Mouse (Mus musculus) left cerebral cortex, adult 8-10 months (tissue): ENCODE results near the gene Ric1. TPM values are rescaled to one million over a fixed set of nuclear protein-coding genes. Genes with fewer than 3 reads are reported as not detected.
A peak's percentile ranks its signal among the peaks of the same experiment; 100 is the strongest.
"Not testable (repeated sequence)": the region's sequence is repeated elsewhere in the genome, so short reads cannot be mapped to it uniquely, and the experiment has no call there.

Experiments used
- DNase-seq, 2 experiments: peaks; one replicate each; pipeline ENCODE4 v3.0.0; 2022; ENCODE audit warnings: low spot score in 2 of 2
- total RNA-seq, 4 experiments: library from RNA; stranded (reverse); gene quantifications; 2 replicates each; pipeline ENCODE4 v1.2.4; 2022

Gene Ric1
- total RNA-seq, 4 experiments from 2014 or later: 31.5 to 38.2 (median 33.7) TPM

- DNase-seq: not testable (repeated sequence)
Measured at GRCm38 (mm10) chr19:29525588-29525987, 3.5 kb downstream of the Ric1 start.

DNA sequence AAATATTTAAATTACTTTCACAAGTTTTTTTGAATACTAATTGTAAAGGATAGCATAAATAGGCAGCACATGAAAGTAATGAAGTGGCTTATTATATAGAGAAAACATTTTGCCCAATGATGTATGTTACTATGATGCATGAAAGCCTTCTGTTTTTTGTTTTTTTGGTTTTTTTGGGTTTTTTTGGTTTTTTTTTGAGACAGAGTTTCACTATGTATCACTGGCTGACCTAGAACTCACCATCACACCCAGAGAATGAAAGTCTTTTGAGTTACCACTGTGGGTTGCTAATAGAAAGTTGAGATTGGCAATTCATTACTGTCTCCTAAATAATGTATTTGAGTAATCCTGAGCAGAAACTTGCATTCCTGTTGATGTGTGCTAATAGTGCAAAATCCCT lies 4.8 kb downstream of the Ric1 start:
- no peak for DNase-seq

DNA sequence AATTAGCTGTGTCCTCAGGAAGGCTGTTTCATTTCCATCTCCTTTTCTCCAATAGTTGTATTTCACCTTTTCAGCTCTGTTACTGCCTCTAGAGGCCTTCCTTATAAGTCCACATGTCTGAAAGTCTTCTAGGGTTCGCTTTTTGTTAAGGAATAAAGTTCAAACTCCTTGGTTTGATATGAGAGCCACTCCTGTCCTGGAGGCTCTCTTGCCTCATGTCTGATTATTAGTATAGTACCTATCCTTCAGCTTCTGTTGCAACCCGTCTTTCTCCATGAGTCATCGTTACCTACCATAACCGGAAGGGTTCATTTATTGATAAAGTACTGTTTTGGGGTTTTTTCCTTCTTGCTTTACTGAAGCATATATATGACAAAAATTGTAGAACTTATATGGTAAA lies 5.2 kb downstream of the Ric1 start:
- no peak for DNase-seq

GRCm38 (mm10) chr19:29528568-29528967 lies 6.5 kb downstream of the Ric1 start:
- no peak for DNase-seq

DNA sequence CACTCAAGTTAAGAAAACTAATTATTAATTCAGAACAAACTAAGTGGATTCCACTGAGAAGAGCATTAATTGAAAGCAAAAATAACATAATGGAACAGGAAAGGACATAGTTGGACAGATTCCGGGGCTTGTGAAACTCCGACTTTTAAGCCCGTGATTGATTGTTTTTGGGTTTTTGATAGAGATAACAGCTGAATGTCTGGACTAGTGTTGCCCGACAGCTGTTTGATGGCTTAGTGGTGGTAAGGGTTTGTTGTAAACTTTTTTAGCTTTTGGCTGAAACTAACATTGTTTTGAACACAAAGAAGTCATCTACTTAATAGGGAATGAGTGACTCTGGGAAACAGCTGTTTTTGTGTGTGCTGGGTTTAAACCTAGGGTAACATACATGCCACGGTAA lies 11.9 kb downstream of the Ric1 start:
- no peak for DNase-seq

DNA sequence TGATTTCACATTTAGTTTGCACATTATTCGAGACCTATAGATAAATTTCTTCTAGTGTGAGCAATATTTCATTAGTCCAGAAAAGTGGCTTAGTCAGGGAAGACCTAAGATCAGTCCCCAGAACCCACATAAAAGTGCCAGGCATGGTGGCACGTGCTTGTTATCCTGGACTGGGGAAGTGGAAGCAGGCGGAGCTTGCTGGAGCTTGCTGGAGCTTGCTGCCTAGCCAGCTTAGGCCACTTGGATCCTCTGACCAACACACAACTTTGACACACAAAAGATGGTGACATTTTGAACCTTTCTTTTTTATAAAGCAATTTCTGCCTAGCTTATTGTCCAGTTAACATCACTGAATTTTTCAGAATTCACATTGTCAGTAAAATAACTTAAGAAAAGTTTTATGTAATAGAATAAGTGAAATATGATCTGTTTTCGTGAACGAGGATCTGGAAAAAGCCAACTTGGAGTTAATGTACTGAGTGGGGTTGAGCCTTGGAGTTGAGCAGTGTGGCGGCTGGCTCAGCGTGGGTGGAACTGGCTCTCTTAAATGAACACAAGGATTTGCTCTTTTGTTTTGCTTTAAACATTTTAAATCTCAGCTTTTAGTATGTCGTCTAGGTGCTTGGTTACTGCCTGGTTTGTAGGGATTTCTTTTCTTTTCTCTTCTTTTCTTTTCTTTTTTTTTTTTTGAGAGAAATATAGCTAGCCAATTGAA lies 20.3 kb downstream of the Ric1 start:
- DNase-seq: no peak

- DNase-seq: no peak
Measured at GRCm38 (mm10) chr19:29544026-29544425, 21.9 kb downstream of the Ric1 start.

DNA sequence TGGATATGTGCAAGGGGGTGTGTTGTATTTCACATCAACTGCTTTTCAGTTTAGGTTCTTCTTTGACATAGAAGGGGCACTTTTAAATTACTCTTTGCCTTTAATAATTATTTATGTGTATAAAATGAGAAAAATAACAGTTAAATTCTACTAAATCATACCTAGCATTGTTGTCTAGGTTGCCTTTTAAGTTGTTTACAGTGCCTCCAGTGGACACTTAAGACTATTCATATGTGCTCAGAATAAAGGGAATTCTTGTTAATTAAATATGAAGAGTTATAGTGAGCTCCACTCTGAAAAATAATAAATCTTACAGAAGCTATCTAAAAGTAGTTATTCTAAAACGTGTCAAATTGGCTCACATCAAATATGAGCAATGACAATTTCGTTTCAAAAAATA lies 28.5 kb downstream of the Ric1 start:
- no peak for DNase-seq

- no peak for DNase-seq
Measured at GRCm38 (mm10) chr19:29551128-29551527, 29.0 kb downstream of the Ric1 start.

- not testable (repeated sequence) for DNase-seq
Measured at GRCm38 (mm10) chr19:29551980-29552379, 29.9 kb downstream of the Ric1 start.

DNA sequence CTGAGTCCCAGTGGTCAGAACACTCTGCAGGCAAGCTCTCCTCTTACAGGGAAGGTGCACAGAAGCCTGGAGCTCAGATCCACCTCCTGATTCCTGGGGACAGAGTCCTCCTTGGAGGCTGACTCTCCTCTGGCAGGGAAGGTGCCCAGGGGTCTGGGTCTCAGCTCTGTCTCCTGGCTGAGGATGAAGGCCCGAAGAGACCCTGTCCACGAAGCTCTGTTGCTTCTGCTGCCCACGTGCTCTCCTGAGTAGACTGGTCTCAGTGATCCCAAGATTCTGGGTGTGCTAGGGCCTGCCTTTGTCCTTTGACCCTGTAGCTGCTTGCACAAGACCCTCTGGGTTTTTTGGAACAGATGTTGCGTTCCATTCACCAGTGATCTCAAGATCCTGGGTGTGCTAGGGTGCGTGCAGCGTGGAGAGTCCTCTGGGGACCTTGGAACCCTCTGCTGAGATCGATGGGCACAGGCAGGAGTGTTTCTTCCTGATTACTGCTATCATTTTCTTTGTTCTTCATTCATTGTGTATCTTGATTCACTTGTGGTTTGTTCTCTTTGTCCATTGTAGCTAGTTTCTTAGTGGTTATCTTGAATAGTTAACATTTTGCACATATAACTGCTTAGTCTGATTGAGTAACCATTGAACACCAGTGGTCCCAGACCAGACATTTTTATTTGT lies 35.2 kb downstream of the Ric1 start:
- DNase-seq: not testable (repeated sequence)

GRCm38 (mm10) chr19:29562166-29562565 lies 40.1 kb downstream of the Ric1 start:
- DNase-seq: no peak

DNA sequence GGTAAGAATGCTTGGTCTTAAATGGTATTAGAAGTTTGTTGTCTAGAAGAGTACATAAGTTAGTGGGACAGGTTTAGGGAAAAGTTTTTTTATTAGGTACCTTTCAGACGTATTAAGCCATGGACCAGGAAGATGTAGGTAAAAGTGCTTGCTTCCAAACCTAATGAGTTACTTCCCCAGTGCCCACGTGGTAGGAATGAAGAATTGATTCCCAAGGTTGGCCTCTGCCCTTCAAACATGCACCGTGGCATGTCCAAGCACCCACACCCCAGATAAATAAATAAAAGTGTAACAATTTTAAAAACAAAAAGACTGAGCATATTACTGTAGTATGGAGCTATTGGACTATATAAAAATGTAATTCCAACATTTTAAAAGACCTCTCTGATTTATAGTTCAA lies 40.5 kb downstream of the Ric1 start:
- no peak for DNase-seq

GRCm38 (mm10) chr19:29563258-29563779 lies 41.2 kb downstream of the Ric1 start:
- peak in 1 of 2 experiments; percentile 20 for DNase-seq

GRCm38 (mm10) chr19:29566512-29566911 lies 44.4 kb downstream of the Ric1 start:
- DNase-seq: no peak

DNA sequence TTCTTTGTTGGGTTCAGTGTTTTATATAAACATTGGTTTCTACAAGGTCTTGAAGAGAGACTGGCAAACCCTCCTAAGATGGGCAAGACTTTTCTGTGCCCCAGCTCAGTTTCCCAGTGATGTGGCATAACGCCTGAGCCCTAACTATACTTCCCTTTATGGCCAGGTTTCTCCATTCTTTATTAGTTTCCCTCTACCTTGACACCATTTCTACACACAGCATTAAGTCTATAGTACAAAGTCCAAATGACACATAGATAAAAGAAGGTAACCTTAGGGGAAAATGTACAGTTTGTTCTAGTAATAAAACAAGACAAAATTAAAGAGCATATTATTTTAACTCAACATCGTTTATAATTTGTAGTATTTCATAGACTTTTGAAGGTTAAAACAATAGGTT lies 60.4 kb downstream of the Ric1 start:
- no peak for DNase-seq

DNA sequence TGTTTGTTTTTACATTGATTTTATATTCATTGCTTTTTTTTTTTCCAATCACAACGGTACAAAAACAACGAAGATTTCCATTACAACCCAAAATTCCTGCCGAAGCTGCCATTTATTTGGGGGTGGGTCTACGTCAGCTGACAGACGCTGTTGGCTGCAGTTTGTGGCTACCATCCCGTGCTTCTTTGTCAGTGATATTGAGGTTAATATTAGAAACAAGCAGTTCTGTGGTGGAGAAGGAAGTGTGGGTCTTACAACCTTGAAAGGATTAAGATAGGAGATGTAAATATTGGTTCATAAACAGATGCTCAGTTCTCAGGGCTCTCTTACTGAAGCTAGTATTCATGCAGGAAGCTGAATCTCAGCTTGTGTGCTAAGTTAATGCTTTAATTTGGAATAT lies 61.7 kb downstream of the Ric1 start:
- DNase-seq: no peak

DNA sequence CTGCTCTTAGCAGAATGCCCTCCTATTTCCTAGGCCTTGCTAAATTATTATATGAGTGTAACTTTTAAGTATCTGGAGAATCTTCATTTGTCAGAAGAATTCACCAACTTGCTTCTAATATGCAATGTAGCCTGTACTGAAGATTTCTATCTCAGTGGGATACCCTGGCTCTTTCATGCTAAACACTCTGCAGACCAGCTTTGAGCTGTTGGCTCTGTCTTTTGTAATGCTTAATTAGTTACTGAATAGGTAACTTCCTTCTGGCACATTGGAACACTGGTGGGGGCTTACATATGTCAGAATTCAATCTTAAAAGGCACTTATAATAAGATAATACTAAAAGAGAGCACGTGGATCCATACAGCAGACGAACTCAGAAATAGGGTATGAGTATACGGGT lies 71.7 kb downstream of the Ric1 start:
- not testable (repeated sequence) for DNase-seq

- no peak for DNase-seq
Measured at GRCm38 (mm10) chr19:29596276-29596675, 74.2 kb downstream of the Ric1 start.

DNA sequence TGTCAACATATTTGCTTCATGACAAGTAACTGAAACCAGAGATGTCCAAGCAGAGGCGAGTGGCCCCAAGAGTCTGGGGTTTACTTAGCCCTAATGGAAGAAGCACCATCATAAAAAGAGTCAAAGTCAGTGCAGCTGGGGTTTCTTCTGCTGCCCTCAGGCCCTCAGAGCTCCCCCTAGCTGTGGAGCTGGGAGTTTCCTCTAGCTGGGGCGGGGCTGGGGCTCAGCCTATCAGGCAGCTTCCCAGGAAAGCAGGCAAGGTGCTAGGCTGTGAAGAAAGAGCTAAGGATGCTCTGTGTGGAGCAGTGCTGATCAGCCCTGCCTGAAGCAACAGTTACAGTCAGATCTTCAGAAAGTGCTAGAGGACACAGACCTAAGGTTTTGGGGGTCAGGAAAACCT lies 74.9 kb downstream of the Ric1 start:
- no peak for DNase-seq

GRCm38 (mm10) chr19:29598981-29599380 lies 76.9 kb downstream of the Ric1 start:
- no peak for DNase-seq

GRCm38 (mm10) chr19:29603548-29604353 lies 81.7 kb downstream of the Ric1 start:
- DNase-seq: no peak
